Mouse (Mus musculus) C2C12 (cell line): ENCODE data around the gene Ppp1r21.

ENCODE experiments used
- CTCF ChIP-seq: IDR thresholded peaks from one replicate; pipeline ENCODE4 v1.5.1; 2011; ENCODE audit not compliant: control insufficient read depth, insufficient read depth, insufficient read length
- MAX ChIP-seq: IDR thresholded peaks from one replicate; pipeline ENCODE4 v1.6.1; 2011; ENCODE audit warnings: mild to moderate bottlenecking, control low read depth
- MYOD1 ChIP-seq: IDR thresholded peaks from one replicate; pipeline ENCODE4 v1.6.1; 2011; ENCODE audit warnings: low read depth; ENCODE audit not compliant: control insufficient read depth, insufficient read length
- USF1 ChIP-seq: IDR thresholded peaks from one replicate; pipeline ENCODE4 v1.6.1; 2011; ENCODE audit warnings: low read depth, mild to moderate bottlenecking, control low read depth, moderate library complexity

DNA sequence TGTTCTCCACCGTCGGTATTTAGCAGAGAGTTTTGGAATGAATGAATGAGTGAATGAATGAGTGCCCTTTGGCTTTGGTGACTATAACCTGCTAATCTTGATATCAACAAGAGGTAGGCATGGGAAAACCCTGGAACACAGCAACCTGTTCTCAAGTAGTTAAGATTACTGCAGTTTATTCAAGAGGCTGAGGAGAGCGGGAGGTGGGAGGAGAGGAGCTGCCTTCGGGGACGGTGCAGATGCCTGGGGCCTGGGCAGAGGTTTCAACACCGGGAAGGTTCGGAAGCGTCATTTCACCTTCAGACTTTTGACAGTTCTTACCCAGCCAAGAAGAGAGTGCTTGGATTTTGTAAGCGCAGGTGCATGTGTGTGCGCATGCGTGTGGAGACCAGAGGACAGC, 53.1 kb downstream of the Ppp1r21 start:
- TF ChIP-seq CTCF (no peak), USF1 (no peak), MYOD1 (no peak), MAX (no peak)
